Mouse (Mus musculus): ENCODE measurements at regions not wholly inside any gene's neighbourhood (a gene's known extent, or its start where the extent isn't known, plus 50 kb on each side); places are given as distances from the start of the nearest gene placed in this dataset.
"Not testable (repeated sequence)": the region's sequence is repeated elsewhere in the genome, so short reads cannot be mapped to it uniquely, and the experiment has no call there.

GRCm38 (mm10) chr8:126132076-126132475 is 137.1 kb downstream of the Kcnk1 start:
- Histone ChIP-seq H3K4me2 (ENCODE audit: low read length) (no peak overlapping the region), H3K4me1 (replicated peaks; ENCODE audit: control insufficient read depth, insufficient read depth, low read length) (no peaks in the 10 kb centered on the region), H3K4me3 (replicated peaks; ENCODE audit: low read length) (no peak overlapping the region), H3K27me3 (replicated peaks; ENCODE audit: control insufficient read depth, insufficient read depth, low read length) (no peaks in the 10 kb centered on the region), H3K9me3 (ENCODE audit: control insufficient read depth, low read length) (no peaks in the 10 kb centered on the region), H3K9ac (replicated peaks; ENCODE audit: low read depth, low read length) (no peak overlapping the region), H3K27ac (ENCODE audit: low read length) (no peak overlapping the region), H3K36me3 (ENCODE audit: control insufficient read depth, insufficient read depth) (no peaks in the 10 kb centered on the region)
- 82% methylated on average over 4 of the region's 4 CpGs for WGBS
- no peak for ATAC-seq

GRCm38 (mm10) chr8:126132918-126133317 is 137.9 kb downstream of the Kcnk1 start:
- H3K27ac ChIP-seq (ENCODE audit: low read length); H3K4me2 ChIP-seq (ENCODE audit: low read length); H3K4me3 ChIP-seq (replicated peaks; ENCODE audit: low read length); H3K9ac ChIP-seq (replicated peaks; ENCODE audit: low read depth, low read length); H3K9me3 ChIP-seq (ENCODE audit: control insufficient read depth, low read length); ATAC-seq; H3K36me3 ChIP-seq (ENCODE audit: control insufficient read depth, insufficient read depth); H3K27me3 ChIP-seq (replicated peaks; ENCODE audit: control insufficient read depth, insufficient read depth, low read length); H3K4me1 ChIP-seq (replicated peaks; ENCODE audit: control insufficient read depth, insufficient read depth, low read length): not testable (repeated sequence)
- 91% methylated on average over 4 of the region's 4 CpGs for WGBS

- H3K36me3 ChIP-seq (ENCODE audit: control insufficient read depth, insufficient read depth) = no peaks in the 10 kb centered on the region
- H3K27ac ChIP-seq (ENCODE audit: low read length) = no peak overlapping the region
- WGBS = 80% methylated on average over 10 of the region's 10 CpGs
- no peak overlapping the region for H3K4me2 ChIP-seq (ENCODE audit: low read length)
- no peak overlapping the region for H3K4me3 ChIP-seq (replicated peaks; ENCODE audit: low read length)
- no peaks in the 10 kb centered on the region for H3K9me3 ChIP-seq (ENCODE audit: control insufficient read depth, low read length)
- peaks cover 23% of the 10 kb centered on the region for H3K27me3 ChIP-seq (replicated peaks; ENCODE audit: control insufficient read depth, insufficient read depth, low read length)
- peaks cover 8% of the 10 kb centered on the region; the same call in 1 of the 2 replicates for H3K4me1 ChIP-seq (replicated peaks; ENCODE audit: control insufficient read depth, insufficient read depth, low read length)
- H3K9ac ChIP-seq (replicated peaks; ENCODE audit: low read depth, low read length) = no peak overlapping the region
- no peak for ATAC-seq
Observed at GRCm38 (mm10) chr8:126135100-126135499, 140.1 kb downstream of the Kcnk1 start.

GRCm38 (mm10) chr8:126135573-126135972 is 140.6 kb downstream of the Kcnk1 start:
- no peaks in the 10 kb centered on the region for H3K36me3 ChIP-seq (ENCODE audit: control insufficient read depth, insufficient read depth)
- H3K4me1 ChIP-seq (replicated peaks; ENCODE audit: control insufficient read depth, insufficient read depth, low read length) = peaks cover 8% of the 10 kb centered on the region; the same call in 1 of the 2 replicates
- H3K9me3 ChIP-seq (ENCODE audit: control insufficient read depth, low read length) = no peaks in the 10 kb centered on the region
- H3K27me3 ChIP-seq (replicated peaks; ENCODE audit: control insufficient read depth, insufficient read depth, low read length) = peaks cover 25% of the 10 kb centered on the region
- no peak for ATAC-seq
- no peak overlapping the region for H3K9ac ChIP-seq (replicated peaks; ENCODE audit: low read depth, low read length)
- no peak overlapping the region for H3K4me2 ChIP-seq (ENCODE audit: low read length)
- WGBS = 75% methylated on average over 3 of the region's 3 CpGs
- H3K4me3 ChIP-seq (replicated peaks; ENCODE audit: low read length) = no peak overlapping the region
- no peak overlapping the region for H3K27ac ChIP-seq (ENCODE audit: low read length)

- H3K9ac ChIP-seq (replicated peaks; ENCODE audit: low read depth, low read length) = no peak overlapping the region
- H3K9me3 ChIP-seq (ENCODE audit: control insufficient read depth, low read length) = no peaks in the 10 kb centered on the region
- no peaks in the 10 kb centered on the region for H3K36me3 ChIP-seq (ENCODE audit: control insufficient read depth, insufficient read depth)
- WGBS = 83% methylated on average over 3 of the region's 3 CpGs
- no peak overlapping the region for H3K4me3 ChIP-seq (replicated peaks; ENCODE audit: low read length)
- peaks cover 8% of the 10 kb centered on the region; the same call in 1 of the 2 replicates for H3K4me1 ChIP-seq (replicated peaks; ENCODE audit: control insufficient read depth, insufficient read depth, low read length)
- peaks cover 28% of the 10 kb centered on the region for H3K27me3 ChIP-seq (replicated peaks; ENCODE audit: control insufficient read depth, insufficient read depth, low read length)
- H3K27ac ChIP-seq (ENCODE audit: low read length) = no peak overlapping the region
- H3K4me2 ChIP-seq (ENCODE audit: low read length) = no peak overlapping the region
- ATAC-seq = no peak
Observed at GRCm38 (mm10) chr8:126136946-126137345, 142.0 kb downstream of the Kcnk1 start.

GRCm38 (mm10) chr8:126137452-126137851 is 142.5 kb downstream of the Kcnk1 start:
- 58% methylated on average over 4 of the region's 4 CpGs for WGBS
- no peaks in the 10 kb centered on the region for H3K36me3 ChIP-seq (ENCODE audit: control insufficient read depth, insufficient read depth)
- peaks cover 28% of the 10 kb centered on the region for H3K27me3 ChIP-seq (replicated peaks; ENCODE audit: control insufficient read depth, insufficient read depth, low read length)
- H3K4me2 ChIP-seq (ENCODE audit: low read length) = no peak overlapping the region
- peaks cover 8% of the 10 kb centered on the region; the same call in 1 of the 2 replicates for H3K4me1 ChIP-seq (replicated peaks; ENCODE audit: control insufficient read depth, insufficient read depth, low read length)
- no peak overlapping the region for H3K27ac ChIP-seq (ENCODE audit: low read length)
- ATAC-seq = no peak
- H3K4me3 ChIP-seq (replicated peaks; ENCODE audit: low read length) = no peak overlapping the region
- H3K9me3 ChIP-seq (ENCODE audit: control insufficient read depth, low read length) = no peaks in the 10 kb centered on the region
- no peak overlapping the region for H3K9ac ChIP-seq (replicated peaks; ENCODE audit: low read depth, low read length)

- Histone ChIP-seq H3K9ac (replicated peaks; ENCODE audit: low read depth, low read length) (peak overlapping the region; percentile 65), H3K4me2 (ENCODE audit: low read length) (peak overlapping the region; percentile 92), H3K4me1 (replicated peaks; ENCODE audit: control insufficient read depth, insufficient read depth, low read length) (peaks cover 8% of the 10 kb centered on the region; the same call in 1 of the 2 replicates), H3K9me3 (ENCODE audit: control insufficient read depth, low read length) (no peaks in the 10 kb centered on the region), H3K36me3 (ENCODE audit: control insufficient read depth, insufficient read depth) (no peaks in the 10 kb centered on the region), H3K27me3 (replicated peaks; ENCODE audit: control insufficient read depth, insufficient read depth, low read length) (peaks cover 28% of the 10 kb centered on the region), H3K27ac (ENCODE audit: low read length) (no peak overlapping the region), H3K4me3 (replicated peaks; ENCODE audit: low read length) (peak overlapping the region; percentile 61)
- WGBS = under 1% methylated on average over 87 of the region's 95 CpGs
- ATAC-seq = peak; percentile 61
Observed at GRCm38 (mm10) chr8:126138645-126139545, 143.9 kb downstream of the Kcnk1 start.

GRCm38 (mm10) chr8:126139546-126139870 is 144.5 kb downstream of the Kcnk1 start:
- no peaks in the 10 kb centered on the region for H3K36me3 ChIP-seq (ENCODE audit: control insufficient read depth, insufficient read depth)
- peak overlapping the region; percentile 61 for H3K4me3 ChIP-seq (replicated peaks; ENCODE audit: low read length)
- no peaks in the 10 kb centered on the region for H3K9me3 ChIP-seq (ENCODE audit: control insufficient read depth, low read length)
- no peak overlapping the region for H3K27ac ChIP-seq (ENCODE audit: low read length)
- H3K4me2 ChIP-seq (ENCODE audit: low read length) = peak overlapping the region; percentile 92
- H3K9ac ChIP-seq (replicated peaks; ENCODE audit: low read depth, low read length) = peak overlapping the region; percentile 65
- peaks cover 28% of the 10 kb centered on the region for H3K27me3 ChIP-seq (replicated peaks; ENCODE audit: control insufficient read depth, insufficient read depth, low read length)
- peaks cover 8% of the 10 kb centered on the region; the same call in 1 of the 2 replicates for H3K4me1 ChIP-seq (replicated peaks; ENCODE audit: control insufficient read depth, insufficient read depth, low read length)
- 17% methylated on average over 11 of the region's 11 CpGs for WGBS
- no peak for ATAC-seq

GRCm38 (mm10) chr8:126140998-126141397 is 146.0 kb downstream of the Kcnk1 start:
- H3K27ac ChIP-seq (ENCODE audit: low read length) = no peak overlapping the region
- H3K9ac ChIP-seq (replicated peaks; ENCODE audit: low read depth, low read length) = no peak overlapping the region
- ATAC-seq = no peak
- H3K36me3 ChIP-seq (ENCODE audit: control insufficient read depth, insufficient read depth) = no peaks in the 10 kb centered on the region
- peak overlapping the region; percentile 9; the same call in 1 of the 2 replicates for H3K4me2 ChIP-seq (ENCODE audit: low read length)
- no peaks in the 10 kb centered on the region for H3K9me3 ChIP-seq (ENCODE audit: control insufficient read depth, low read length)
- 81% methylated on average over 6 of the region's 6 CpGs for WGBS
- H3K4me1 ChIP-seq (replicated peaks; ENCODE audit: control insufficient read depth, insufficient read depth, low read length) = peaks cover 8% of the 10 kb centered on the region; the same call in 1 of the 2 replicates
- H3K27me3 ChIP-seq (replicated peaks; ENCODE audit: control insufficient read depth, insufficient read depth, low read length) = peaks cover 28% of the 10 kb centered on the region
- H3K4me3 ChIP-seq (replicated peaks; ENCODE audit: low read length) = no peak overlapping the region
